Mouse (Mus musculus): ENCODE data around the gene Bckdha. TPM values are rescaled to one million over a fixed set of nuclear protein-coding genes. Genes with fewer than 3 reads are reported as not detected.

Gene Bckdha
- 65.1 TPM for polyA plus RNA-seq (2017; shearing (Covaris generic))

DNA sequence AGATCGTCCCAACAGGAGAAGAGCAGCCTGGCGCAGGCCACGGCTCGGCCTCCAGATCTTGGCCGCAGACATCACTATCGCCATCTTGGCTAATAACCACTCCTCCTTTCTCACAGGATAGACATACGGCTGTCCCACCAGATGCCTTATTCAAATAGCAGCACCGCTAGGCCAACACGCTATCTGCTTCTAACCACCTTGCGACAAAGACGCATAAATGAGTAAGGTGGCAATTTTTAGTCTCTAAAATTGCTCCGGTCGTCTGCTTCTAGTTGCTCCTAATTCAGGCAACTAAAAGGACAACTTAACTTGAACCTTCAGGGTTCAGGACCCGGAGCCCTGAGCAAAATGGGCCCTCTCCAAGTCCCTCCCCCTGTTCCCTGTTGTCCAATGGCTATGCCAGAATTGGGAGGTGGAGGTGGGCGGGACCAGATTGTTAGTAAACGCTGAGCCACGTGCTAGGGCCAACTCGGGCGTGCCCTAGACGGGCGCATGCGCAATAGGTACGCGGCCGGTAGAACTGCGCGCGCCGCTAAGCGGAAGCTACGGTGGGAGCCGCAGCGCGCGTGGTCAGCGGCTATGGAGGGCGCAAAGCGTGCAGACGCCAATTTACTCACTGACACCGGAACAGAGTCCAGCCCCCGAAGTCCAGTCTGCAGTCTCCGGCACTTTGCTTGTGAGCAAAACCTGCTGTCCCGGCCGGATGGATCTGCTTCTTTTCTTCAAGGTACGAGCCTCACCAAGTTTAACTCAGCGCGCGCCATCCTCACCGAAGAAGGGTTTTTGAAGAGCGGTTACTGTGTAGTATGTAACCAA is at the start of gene Bckdha, which contains the start of gene Exosc5:
Bckdha (minus strand) TSS at position 325 of the 816 bp plus-strand sequence.
Exosc5 (plus strand) TSS at position 508 of the 816 bp plus-strand sequence.

DNA sequence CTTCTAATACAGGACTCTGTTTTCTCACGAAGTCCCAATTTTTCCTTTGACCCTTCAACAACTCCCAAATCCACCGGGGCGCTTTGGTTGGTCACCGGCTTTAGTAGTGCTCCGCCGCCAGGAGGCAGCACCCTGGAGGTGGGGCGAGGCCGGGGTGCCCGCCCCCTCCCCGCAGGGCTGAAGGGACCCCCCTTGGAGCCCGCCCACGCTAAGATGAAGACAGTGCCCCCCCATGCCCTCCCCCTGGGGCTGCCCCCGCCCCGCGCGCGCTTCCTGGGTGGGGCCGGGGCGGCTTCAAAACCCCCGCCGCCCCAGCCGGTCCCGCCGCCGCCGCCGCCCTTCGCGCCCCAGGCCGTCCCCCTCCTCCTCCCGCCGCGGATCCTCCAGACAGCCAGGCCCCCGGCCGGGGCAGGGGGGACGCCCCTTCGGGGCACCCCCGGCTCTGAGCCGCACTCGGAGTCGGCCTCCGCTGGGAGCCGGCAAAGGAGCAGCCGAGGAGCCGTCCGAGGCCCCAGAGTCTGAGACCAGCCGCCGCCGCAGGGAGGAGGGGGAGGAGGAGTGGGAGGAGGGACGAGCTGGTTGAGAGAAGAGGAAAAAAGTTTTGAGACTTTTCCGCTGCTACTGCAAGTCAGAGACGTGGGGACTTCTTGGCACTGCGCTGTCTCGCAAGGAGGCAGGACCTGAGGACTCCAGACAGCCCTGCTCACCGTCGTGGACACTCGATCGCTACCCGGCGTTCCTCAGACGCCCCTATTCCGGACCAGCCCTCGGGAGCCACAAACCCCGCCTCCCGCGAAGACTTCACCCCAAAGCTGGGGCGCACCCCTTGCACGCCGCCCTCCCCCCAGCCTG is 28.1 kb upstream of the Bckdha start, which contains the start of gene Tgfb1:
Tgfb1 (plus strand) TSS at position 323 of the 852 bp plus-strand sequence.

DNA sequence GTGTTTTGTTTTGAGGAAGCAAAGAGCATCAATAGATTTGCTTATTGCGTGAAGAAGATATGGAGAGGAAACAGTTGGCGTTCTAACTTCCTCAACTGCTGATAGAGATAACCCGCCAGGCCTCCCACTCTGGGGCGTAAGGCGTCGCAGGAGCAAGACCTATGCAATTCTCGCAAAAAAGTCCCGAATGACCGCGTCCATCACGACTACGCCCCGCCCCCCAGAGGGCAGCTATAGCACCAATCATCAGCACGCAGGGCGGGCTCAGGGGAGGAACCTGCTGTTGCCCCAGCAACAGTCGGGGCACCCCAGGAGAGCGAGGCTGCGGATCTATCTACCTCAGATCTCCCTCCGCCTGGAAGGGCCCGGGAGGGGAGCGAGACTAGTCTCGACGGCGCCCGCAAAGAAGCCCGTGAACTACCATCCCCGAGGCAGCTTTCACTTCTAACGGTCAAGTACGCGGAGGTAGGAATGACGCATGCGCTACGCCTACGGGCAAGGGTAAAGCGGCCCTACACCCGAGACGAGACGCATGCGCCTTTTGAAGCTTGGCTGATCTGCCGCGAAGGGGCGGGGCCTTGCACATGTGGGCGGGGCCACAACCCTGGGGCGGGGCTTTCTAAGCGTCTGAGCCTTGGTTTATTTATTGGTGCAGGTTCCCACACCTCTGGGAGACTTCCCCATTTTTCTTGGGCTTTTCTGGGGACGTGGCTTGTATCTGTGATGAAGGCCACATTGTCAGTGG is 21.9 kb upstream of the Bckdha start, which contains the start of gene B9d2:
B9d2 (plus strand) TSS at position 267 of the 745 bp plus-strand sequence.

DNA sequence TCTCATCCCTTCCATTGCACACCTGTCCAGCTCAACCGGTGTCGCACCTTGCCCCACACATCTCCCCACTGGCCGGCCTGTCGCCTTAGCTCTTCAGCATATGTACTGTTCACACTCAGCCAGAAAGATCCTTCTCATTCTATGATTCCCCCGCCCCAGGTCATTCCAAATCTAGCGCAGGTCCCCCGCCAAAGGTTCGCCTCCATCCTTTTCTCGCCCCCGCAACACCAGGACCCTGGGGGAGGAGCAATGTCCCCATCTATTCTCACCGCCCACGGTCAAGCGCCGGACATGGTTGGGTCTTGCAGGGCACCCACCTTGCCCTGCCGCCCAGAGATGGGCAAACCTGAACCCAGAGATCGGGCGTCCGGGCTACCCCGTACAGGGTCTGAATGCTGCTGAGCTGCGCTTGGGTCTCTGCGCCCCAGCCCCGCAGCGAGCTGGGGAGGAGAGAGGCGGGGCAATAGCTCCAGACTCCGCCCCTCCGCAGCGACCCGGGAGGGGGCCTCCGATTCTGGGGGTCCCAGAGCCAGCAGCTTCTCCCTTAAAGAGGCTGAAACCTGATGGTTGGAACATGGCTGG is 16.0 kb upstream of the Bckdha start, which contains the start of gene Tmem91:
Tmem91 (minus strand) TSS at position 448 of the 582 bp plus-strand sequence.

DNA sequence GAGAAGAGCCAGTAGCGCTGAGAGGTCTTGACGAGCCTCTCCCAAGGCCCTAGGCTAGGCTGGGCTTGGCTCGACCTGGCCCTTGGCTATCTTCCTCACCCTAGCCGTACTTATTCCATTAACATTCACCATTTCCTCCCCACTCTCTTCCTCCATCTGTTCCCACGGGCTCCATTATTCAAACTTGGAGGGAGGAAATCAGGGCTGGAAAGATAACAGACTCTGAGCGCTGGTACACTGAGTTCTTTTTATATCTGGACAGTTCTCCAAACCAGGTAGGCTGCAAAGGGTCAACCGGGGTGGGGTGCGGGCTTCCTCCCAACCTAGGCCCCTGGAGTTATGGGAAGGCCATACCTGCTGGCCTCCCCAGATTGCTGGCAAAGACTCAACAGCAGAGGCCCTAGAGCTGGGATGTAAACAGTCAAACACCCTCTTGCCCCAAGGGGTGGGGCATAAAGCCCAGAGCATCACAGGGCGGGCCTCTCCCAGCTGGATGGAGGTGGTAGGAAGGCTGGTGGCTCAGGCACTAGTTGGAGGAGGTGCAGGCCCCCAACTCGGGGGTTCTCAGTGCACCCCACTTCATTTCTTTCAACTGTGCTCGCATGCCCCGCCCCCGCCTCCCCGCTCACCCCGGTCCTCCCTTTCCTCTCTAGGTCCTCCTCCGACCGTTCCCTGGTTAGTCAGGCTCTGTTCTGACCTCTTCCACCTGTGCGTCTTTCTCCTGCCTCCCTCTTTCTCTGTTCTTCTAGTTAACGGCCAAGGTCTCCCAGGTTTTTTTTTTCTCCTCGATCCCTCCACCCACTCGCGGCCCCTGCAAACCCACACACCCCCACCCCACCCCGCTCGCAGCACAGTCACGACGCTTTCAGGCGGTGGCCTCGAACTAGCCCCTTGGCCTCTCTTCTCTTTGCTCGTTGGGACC is 32.0 kb downstream of the Bckdha start, which contains the start of gene B3gnt8:
B3gnt8 (plus strand) TSS at position 146 of the 922 bp plus-strand sequence.

DNA sequence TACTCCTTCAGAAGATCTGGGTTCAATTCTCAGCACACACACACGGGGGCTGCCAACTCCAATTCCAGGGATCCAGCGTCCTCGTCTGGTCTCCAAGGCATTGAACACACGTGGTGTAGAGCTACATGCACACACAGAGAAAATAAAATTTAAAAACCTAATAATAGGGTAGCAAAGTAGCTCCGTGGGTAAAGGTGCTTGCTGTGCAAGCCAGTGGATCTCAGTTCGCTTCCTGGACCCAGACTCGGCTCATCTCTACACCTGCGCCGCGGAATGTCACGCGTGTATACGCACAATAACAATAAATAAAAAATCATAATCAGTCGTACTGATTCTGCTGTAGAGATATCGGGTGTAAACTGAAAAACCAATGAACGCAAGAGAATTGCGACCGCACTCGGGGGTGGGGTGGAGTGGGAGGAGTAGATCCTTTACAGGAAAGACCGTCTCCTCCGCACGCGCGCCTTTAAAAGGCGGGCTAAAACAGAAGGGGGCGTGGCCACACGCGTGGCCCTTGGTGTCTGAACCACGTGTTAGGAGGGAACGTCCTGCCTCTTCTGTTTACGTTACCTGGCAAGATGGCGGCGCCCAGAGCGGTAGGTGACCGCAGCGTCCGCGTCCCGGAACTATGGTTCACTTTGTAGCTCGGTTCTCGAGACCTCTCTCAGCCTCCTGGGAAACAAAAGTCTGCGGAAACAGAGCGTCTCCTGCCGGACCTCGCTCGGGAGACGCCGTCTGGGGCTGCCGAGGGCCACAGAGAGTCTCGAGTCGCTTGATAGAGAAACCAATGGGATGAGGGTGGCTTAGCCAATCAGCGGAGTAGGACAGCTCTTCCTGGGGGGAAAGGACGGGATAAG is 39.7 kb downstream of the Bckdha start, which contains the start of gene Dmac2:
Dmac2 (plus strand) TSS at position 550 of the 857 bp plus-strand sequence.

DNA sequence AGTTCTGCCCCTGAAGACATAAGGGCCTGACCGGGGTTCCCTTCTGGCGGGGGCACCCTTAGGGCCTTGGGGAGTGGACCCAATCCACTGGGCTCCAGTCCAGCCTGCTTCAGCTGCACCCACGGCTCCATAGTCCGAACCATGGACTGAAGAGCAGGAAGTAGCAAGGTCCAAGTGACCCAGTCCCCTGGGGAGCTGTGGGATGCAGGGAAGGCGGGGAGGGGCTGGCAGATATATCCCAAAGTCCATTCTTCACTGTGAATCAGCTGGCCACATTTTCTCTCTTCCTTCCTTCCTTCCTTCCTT is 43.1 kb downstream of the Bckdha start, which contains the start of gene Erich4:
Erich4 (minus strand) TSS at position 187 of the 306 bp plus-strand sequence.

Other genes with a start within 250 kb of the Bckdha start
- 0.62 TPM for gene Cxcl17, start 246.1 kb downstream of the Bckdha start, polyA plus RNA-seq (2017; shearing (Covaris generic))
- gene Ceacam1, start 181.4 kb downstream of the Bckdha start, polyA plus RNA-seq (2017; shearing (Covaris generic)), result 0.89 TPM
- not detected for gene Ceacam2, start 119.1 kb downstream of the Bckdha start, polyA plus RNA-seq (2017; shearing (Covaris generic))
- gene Erich4, start 43.1 kb downstream of the Bckdha start, polyA plus RNA-seq (2017; shearing (Covaris generic)), result not detected
- gene Dmac2, start 39.6 kb downstream of the Bckdha start, polyA plus RNA-seq (2017; shearing (Covaris generic)), result 89.7 TPM
- 0.33 TPM for gene B3gnt8, start 32.3 kb downstream of the Bckdha start, polyA plus RNA-seq (2017; shearing (Covaris generic))
- 151 TPM for gene Exosc5, start 183 bp upstream of the Bckdha start, polyA plus RNA-seq (2017; shearing (Covaris generic))
- gene Tmem91, start 16.2 kb upstream of the Bckdha start, polyA plus RNA-seq (2017; shearing (Covaris generic)), result 6.6 TPM
- gene B9d2, start 21.8 kb upstream of the Bckdha start, polyA plus RNA-seq (2017; shearing (Covaris generic)), result 55.3 TPM
- 48.8 TPM for gene Tgfb1, start 28.0 kb upstream of the Bckdha start, polyA plus RNA-seq (2017; shearing (Covaris generic))
- 81.3 TPM for gene Ccdc97, start 60.1 kb upstream of the Bckdha start, polyA plus RNA-seq (2017; shearing (Covaris generic))
- gene Hnrnpul1, start 95.8 kb upstream of the Bckdha start, polyA plus RNA-seq (2017; shearing (Covaris generic)), result 45.4 TPM
- gene Axl, start 129.7 kb upstream of the Bckdha start, polyA plus RNA-seq (2017; shearing (Covaris generic)), result 31.8 TPM
- gene Cyp2s1, start 157.9 kb upstream of the Bckdha start, polyA plus RNA-seq (2017; shearing (Covaris generic)), result 7.3 TPM
- gene Cyp2b10, start 238.6 kb upstream of the Bckdha start, polyA plus RNA-seq (2017; shearing (Covaris generic)), result not detected